Mouse (Mus musculus) monocyte, adult 2 months (primary cell): ENCODE data around the gene Kirrel2.

ENCODE experiments used
- DNase-seq, 2 experiments: peaks; one replicate each; pipeline ENCODE4 v3.0.0; 2022; ENCODE audit warnings: low spot score in 2 of 2, low read depth in 1 of 2

Gene Kirrel2

GRCm38 (mm10) chr7:30453327-30453726 is 4.2 kb downstream of the Kirrel2 start:
- no peak for DNase-seq

GRCm38 (mm10) chr7:30450241-30450640 is 7.2 kb downstream of the Kirrel2 start:
- DNase-seq: no peak

- DNase-seq: no peak
Observed at GRCm38 (mm10) chr7:30444971-30445751, 12.3 kb downstream of the Kirrel2 start, which contains the start of gene Aplp1. Aplp1 (minus strand) TSS chr7:30445535.

GRCm38 (mm10) chr7:30444154-30444970 is 13.1 kb downstream of the Kirrel2 start:
- no peak for DNase-seq

- no peak for DNase-seq
Observed at GRCm38 (mm10) chr7:30443696-30444095, 13.8 kb downstream of the Kirrel2 start.

GRCm38 (mm10) chr7:30440697-30441096 is 16.8 kb downstream of the Kirrel2 start:
- DNase-seq: no peak

- no peak for DNase-seq
Observed at GRCm38 (mm10) chr7:30439734-30440133, 17.8 kb downstream of the Kirrel2 start.

GRCm38 (mm10) chr7:30436879-30437278 is 20.6 kb downstream of the Kirrel2 start:
- no peak for DNase-seq

- DNase-seq: no peak
Observed at GRCm38 (mm10) chr7:30435156-30435555, 22.3 kb downstream of the Kirrel2 start.

- DNase-seq: no peak
Observed at GRCm38 (mm10) chr7:30434701-30435100, 22.8 kb downstream of the Kirrel2 start.

- DNase-seq: no peak
Observed at GRCm38 (mm10) chr7:30434238-30434637, 23.3 kb downstream of the Kirrel2 start.

- no peak for DNase-seq
Observed at GRCm38 (mm10) chr7:30431793-30432192, 25.7 kb downstream of the Kirrel2 start.

- DNase-seq: no peak
Observed at GRCm38 (mm10) chr7:30430191-30430590, 27.3 kb downstream of the Kirrel2 start.

- no peak for DNase-seq
Observed at GRCm38 (mm10) chr7:30429327-30429726, 28.2 kb downstream of the Kirrel2 start.

- peak in 1 of 2 experiments; percentile 36 for DNase-seq
Observed at GRCm38 (mm10) chr7:30423071-30423641, 34.3 kb downstream of the Kirrel2 start.

- DNase-seq: no peak
Observed at GRCm38 (mm10) chr7:30422560-30422959, 34.9 kb downstream of the Kirrel2 start.

- DNase-seq: peak; percentile 60 to 94
Observed at GRCm38 (mm10) chr7:30421890-30422435, 35.5 kb downstream of the Kirrel2 start.

GRCm38 (mm10) chr7:30421175-30421889 is 36.2 kb downstream of the Kirrel2 start, which contains the start of gene Nfkbid:
Nfkbid (plus strand) TSS chr7:30421732.
- peak; percentile 56 to 83 for DNase-seq

GRCm38 (mm10) chr7:30420673-30421072 is 36.8 kb downstream of the Kirrel2 start:
- no peak for DNase-seq
